Mouse (Mus musculus) brain, embryonic 14.5 days (tissue): ENCODE measurements at regions not wholly inside any gene's neighbourhood (a gene's known extent, or its start where the extent isn't known, plus 50 kb on each side); places are given as distances from the start of the nearest gene placed in this dataset.

Source experiments
- CTCF ChIP-seq: fragments of 200-500 bp; IDR thresholded peaks from 2 replicates; pipeline ENCODE4 v1.5.1; 2012; ENCODE audit warnings: inconsistent platforms, mild to moderate bottlenecking, moderate library complexity, borderline replicate concordance; ENCODE audit not compliant: insufficient read depth, insufficient read length; ENCODE audit errors: extremely low read depth
- POLR2A ChIP-seq: fragments of 200-500 bp; IDR thresholded peaks from 2 replicates; pipeline ENCODE4 v1.6.1; 2012; ENCODE audit warnings: mild to moderate bottlenecking, inconsistent platforms, borderline replicate concordance; ENCODE audit not compliant: poor library complexity, insufficient read depth, insufficient read length, severe bottlenecking; ENCODE audit errors: extremely low read depth

GRCm38 (mm10) chr16:49321951-49322350, 264.7 kb downstream of the Myh15 start:
- no peak for TF ChIP-seq POLR2A
- TF ChIP-seq CTCF: no peak
